Mouse (Mus musculus): ENCODE measurements at regions not wholly inside any gene's neighbourhood (a gene's known extent, or its start where the extent isn't known, plus 50 kb on each side); places are given as distances from the start of the nearest gene placed in this dataset.

DNA sequence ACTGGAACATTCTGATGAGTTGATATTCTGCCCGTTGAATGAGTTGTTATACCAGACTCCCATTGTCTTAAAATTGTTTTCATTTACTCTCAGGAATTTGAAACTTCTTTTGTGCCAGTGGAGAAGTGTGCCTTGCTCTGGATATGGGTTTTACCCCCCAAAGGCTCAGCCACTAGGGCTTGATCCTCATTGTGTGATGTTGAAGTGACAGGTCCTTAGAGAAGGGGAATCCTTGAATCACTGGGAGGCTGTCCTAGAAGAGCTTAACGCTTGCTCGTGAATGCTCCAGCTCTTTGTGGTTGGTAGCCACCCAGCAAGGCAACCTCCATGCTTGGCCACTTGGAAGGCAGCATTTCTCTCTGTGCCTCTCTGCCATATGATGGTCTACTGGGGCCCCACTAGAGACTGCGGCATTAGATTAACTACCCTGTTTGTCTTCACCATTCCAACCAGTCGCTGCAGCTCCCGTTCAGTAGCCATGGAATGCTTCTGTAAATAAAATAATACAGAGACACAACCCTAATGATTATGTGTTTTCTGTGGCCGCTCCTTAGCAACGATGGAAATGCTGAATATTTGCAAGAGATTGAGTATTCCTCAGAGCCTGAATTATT, 148.1 kb upstream of the Atp1b1 start:
- TF ChIP-seq CTCF (IDR thresholded peaks at IDR 0.05; ENCODE audit: low read depth) (no peak), EP300 (IDR thresholded peaks at IDR 0.05; ENCODE audit: low read depth) (no peak)
